Mouse (Mus musculus): Measurements from ENCODE around the gene Vapb.

Gene Vapb

GRCm38 (mm10) chr2:173730444-173730966, 6.8 kb upstream of the Vapb start:
- no peak for DNase-seq (ENCODE audit: extremely low read depth, low read depth, low spot score)

- no peak for DNase-seq (ENCODE audit: extremely low read depth, low read depth, low spot score)
These were observed 2.9 kb upstream of the Vapb start for GRCm38 (mm10) chr2:173734426-173734825.

GRCm38 (mm10) chr2:173738232-173738631, 921 bp downstream of the Vapb start:
- no peak for DNase-seq (ENCODE audit: extremely low read depth, low read depth, low spot score)

- no peak for DNase-seq (ENCODE audit: extremely low read depth, low read depth, low spot score)
These were observed 1.8 kb downstream of the Vapb start for GRCm38 (mm10) chr2:173739107-173739506.

- no peak for DNase-seq (ENCODE audit: extremely low read depth, low read depth, low spot score)
These were observed 4.8 kb downstream of the Vapb start for GRCm38 (mm10) chr2:173742090-173742489.

- DNase-seq (ENCODE audit: extremely low read depth, low read depth, low spot score) = no peak
These were observed 5.4 kb downstream of the Vapb start for GRCm38 (mm10) chr2:173742744-173743143.

GRCm38 (mm10) chr2:173744070-173744815, 6.9 kb downstream of the Vapb start:
- no peak for DNase-seq (ENCODE audit: extremely low read depth, low read depth, low spot score)

- no peak for DNase-seq (ENCODE audit: extremely low read depth, low read depth, low spot score)
These were observed 11.8 kb downstream of the Vapb start for GRCm38 (mm10) chr2:173748961-173749659.

- DNase-seq (ENCODE audit: extremely low read depth, low read depth, low spot score) = no peak
These were observed 18.3 kb downstream of the Vapb start for GRCm38 (mm10) chr2:173755433-173756144.

- DNase-seq (ENCODE audit: extremely low read depth, low read depth, low spot score) = no peak
These were observed 20.4 kb downstream of the Vapb start for GRCm38 (mm10) chr2:173757624-173758155.

- DNase-seq (ENCODE audit: extremely low read depth, low read depth, low spot score) = no peak
These were observed 23.3 kb downstream of the Vapb start for GRCm38 (mm10) chr2:173760607-173761006.

GRCm38 (mm10) chr2:173764629-173765028, 27.3 kb downstream of the Vapb start:
- no peak for DNase-seq (ENCODE audit: extremely low read depth, low read depth, low spot score)

- DNase-seq (ENCODE audit: extremely low read depth, low read depth, low spot score) = no peak
These were observed 30.8 kb downstream of the Vapb start for GRCm38 (mm10) chr2:173767959-173768595.

- DNase-seq (ENCODE audit: extremely low read depth, low read depth, low spot score) = no peak
These were observed 31.9 kb downstream of the Vapb start for GRCm38 (mm10) chr2:173769183-173769582.

- DNase-seq (ENCODE audit: extremely low read depth, low read depth, low spot score) = no peak
These were observed 33.3 kb downstream of the Vapb start for GRCm38 (mm10) chr2:173770620-173771019.

- DNase-seq (ENCODE audit: extremely low read depth, low read depth, low spot score) = no peak
These were observed 34.4 kb downstream of the Vapb start for GRCm38 (mm10) chr2:173771706-173772105.

- no peak for DNase-seq (ENCODE audit: extremely low read depth, low read depth, low spot score)
These were observed 38.2 kb downstream of the Vapb start for GRCm38 (mm10) chr2:173775556-173775955.

GRCm38 (mm10) chr2:173776108-173776507, 38.8 kb downstream of the Vapb start:
- no peak for DNase-seq (ENCODE audit: extremely low read depth, low read depth, low spot score)

GRCm38 (mm10) chr2:173780931-173781330, 43.6 kb downstream of the Vapb start:
- DNase-seq (ENCODE audit: extremely low read depth, low read depth, low spot score) = no peak

- DNase-seq (ENCODE audit: extremely low read depth, low read depth, low spot score) = no peak
These were observed 47.1 kb downstream of the Vapb start for GRCm38 (mm10) chr2:173784366-173784765.

GRCm38 (mm10) chr2:173784884-173785283, 47.6 kb downstream of the Vapb start:
- no peak for DNase-seq (ENCODE audit: extremely low read depth, low read depth, low spot score)
